Mouse (Mus musculus): ENCODE measurements around the gene Tekt2.
A peak's percentile ranks its signal among the peaks of the same experiment; 100 is the strongest.

Tekt2 gene

GRCm38 (mm10) chr4:126306827-126307226 lies 18.7 kb downstream of the Tekt2 start:
- DNase-seq (ENCODE audit: low read depth) = no peak

- DNase-seq (ENCODE audit: low read depth) = no peak
Observed at GRCm38 (mm10) chr4:126306058-126306457, 19.4 kb downstream of the Tekt2 start.

GRCm38 (mm10) chr4:126305428-126305827 lies 20.1 kb downstream of the Tekt2 start:
- DNase-seq (ENCODE audit: low read depth) = no peak

GRCm38 (mm10) chr4:126303877-126304276 lies 21.6 kb downstream of the Tekt2 start:
- peak; percentile 35 for DNase-seq (ENCODE audit: low read depth)

- peak; percentile 22 for DNase-seq (ENCODE audit: low read depth)
Observed at GRCm38 (mm10) chr4:126301584-126302309, 23.7 kb downstream of the Tekt2 start.

GRCm38 (mm10) chr4:126300916-126301583 lies 24.4 kb downstream of the Tekt2 start:
- peak; percentile 33 for DNase-seq (ENCODE audit: low read depth)

GRCm38 (mm10) chr4:126296617-126297101 lies 28.8 kb downstream of the Tekt2 start:
- peak; percentile 37 for DNase-seq (ENCODE audit: low read depth)

GRCm38 (mm10) chr4:126295937-126296336 lies 29.6 kb downstream of the Tekt2 start:
- no peak for DNase-seq (ENCODE audit: low read depth)

GRCm38 (mm10) chr4:126295152-126295551 lies 30.3 kb downstream of the Tekt2 start:
- DNase-seq (ENCODE audit: low read depth) = no peak

- DNase-seq (ENCODE audit: low read depth) = no peak
Observed at GRCm38 (mm10) chr4:126291196-126291595, 34.3 kb downstream of the Tekt2 start.

GRCm38 (mm10) chr4:126290314-126290713 lies 35.2 kb downstream of the Tekt2 start:
- DNase-seq (ENCODE audit: low read depth) = no peak

- no peak for DNase-seq (ENCODE audit: low read depth)
Observed at GRCm38 (mm10) chr4:126288085-126288666, 37.3 kb downstream of the Tekt2 start.

GRCm38 (mm10) chr4:126287302-126287995 lies 38.0 kb downstream of the Tekt2 start:
- no peak for DNase-seq (ENCODE audit: low read depth)

- no peak for DNase-seq (ENCODE audit: low read depth)
Observed at GRCm38 (mm10) chr4:126286492-126286891, 39.0 kb downstream of the Tekt2 start, which contains the start of gene Col8a2. Col8a2 (plus strand) TSS chr4:126286793.

GRCm38 (mm10) chr4:126283582-126283981 lies 41.9 kb downstream of the Tekt2 start:
- DNase-seq (ENCODE audit: low read depth) = no peak

- no peak for DNase-seq (ENCODE audit: low read depth)
Observed at GRCm38 (mm10) chr4:126281706-126282105, 43.8 kb downstream of the Tekt2 start.

- no peak for DNase-seq (ENCODE audit: low read depth)
Observed at GRCm38 (mm10) chr4:126278961-126279360, 46.5 kb downstream of the Tekt2 start.

GRCm38 (mm10) chr4:126278565-126278915 lies 46.9 kb downstream of the Tekt2 start:
- no peak for DNase-seq (ENCODE audit: low read depth)

GRCm38 (mm10) chr4:126277906-126278564 lies 47.5 kb downstream of the Tekt2 start:
- peak; percentile 72 for DNase-seq (ENCODE audit: low read depth)

- DNase-seq (ENCODE audit: low read depth) = no peak
Observed at GRCm38 (mm10) chr4:126275681-126276131, 49.8 kb downstream of the Tekt2 start.

GRCm38 (mm10) chr4:126275081-126275480 lies 50.4 kb downstream of the Tekt2 start:
- no peak for DNase-seq (ENCODE audit: low read depth)

- DNase-seq (ENCODE audit: low read depth) = no peak
Observed at GRCm38 (mm10) chr4:126273753-126274152, 51.7 kb downstream of the Tekt2 start.

Measured in naive thymus-derived CD4-positive, alpha-beta T cell, adult 2 months (primary cell).